Mouse (Mus musculus) limb, embryonic 14.5 days (tissue): ENCODE results near the gene Pdzd2. TPM values are rescaled to one million over a fixed set of nuclear protein-coding genes. Genes with fewer than 3 reads are reported as not detected.

Experiments used
- ATAC-seq: fragments of 200-750 bp; cut with Nextera tagmentation; 2 replicates; pipeline ENCODE4 v1.8.0; 2017; ENCODE audit warnings: low read depth, moderate number of reproducible peaks, moderate TSS enrichment; ENCODE audit not compliant: low FRiP score
- DNase-seq: peaks from one replicate; pipeline ENCODE4 v3.0.0-alpha.2; 2015; ENCODE audit warnings: low spot score
- H3K27ac ChIP-seq: fragments of 300-500 bp; sonication (generic); replicated peaks from 2 replicates; pipeline ENCODE4 v1.5.1; 2014; ENCODE audit warnings: low read depth, mild to moderate bottlenecking, low read length, moderate library complexity, mixed read lengths
- H3K27me3 ChIP-seq: fragments of 300-500 bp; sonication (generic); 2 replicates; pipeline ENCODE4 v1.6.1; 2014; ENCODE audit warnings: low read length, mixed read lengths; ENCODE audit not compliant: control insufficient read depth, insufficient read depth
- H3K36me3 ChIP-seq: fragments of 300-500 bp; sonication (generic); 2 replicates; pipeline ENCODE4 v1.6.1; 2014; ENCODE audit warnings: mild to moderate bottlenecking, low read length, moderate library complexity, mixed read lengths; ENCODE audit not compliant: control insufficient read depth, insufficient read depth
- H3K4me1 ChIP-seq: fragments of 300-500 bp; sonication (generic); 2 replicates; pipeline ENCODE4 v1.6.1; 2014; ENCODE audit warnings: antibody characterized with exemption, low read length, mixed read lengths; ENCODE audit not compliant: control insufficient read depth, insufficient read depth
- H3K4me2 ChIP-seq: fragments of 300-500 bp; sonication (generic); replicated peaks from 2 replicates; pipeline ENCODE4 v1.6.1; 2014; ENCODE audit warnings: low read depth, mild to moderate bottlenecking, low read length, moderate library complexity; ENCODE audit not compliant: severe bottlenecking
- H3K4me3 ChIP-seq: fragments of 300-500 bp; sonication (generic); replicated peaks from 2 replicates; pipeline ENCODE4 v1.5.1; 2014; ENCODE audit warnings: low read length
- H3K9ac ChIP-seq: fragments of 300-500 bp; sonication (generic); 2 replicates; pipeline ENCODE4 v1.6.1; 2014; ENCODE audit warnings: mild to moderate bottlenecking, low read depth, low read length, moderate library complexity; ENCODE audit not compliant: severe bottlenecking
- H3K9me3 ChIP-seq: fragments of 300-500 bp; sonication (generic); 2 replicates; pipeline ENCODE4 v1.6.1; 2016; ENCODE audit warnings: low read length; ENCODE audit not compliant: control insufficient read depth
- POLR2A ChIP-seq: fragments of 200-500 bp; IDR thresholded peaks from 2 replicates; pipeline ENCODE4 v1.8.0; 2012; ENCODE audit warnings: inconsistent platforms, mild to moderate bottlenecking, moderate library complexity, borderline replicate concordance; ENCODE audit not compliant: insufficient read depth, insufficient read length; ENCODE audit errors: extremely low read depth
- WGBS: fragments of 180-500 bp; shearing (Covaris S2); extraction: QIAGEN DNeasy Blood & Tissue Kit; methylation state at CpG from one replicate; pipeline ENCODE4 v1.1.7; 2014; 5-methylcytosine and 5-hydroxymethylcytosine counted together
- microRNA-seq: library from miRNA; unstranded; fragments of <30 nt; microRNA quantifications from one replicate; pipeline ENCODE4, GENCODE M21; 2016
- polyA plus RNA-seq, 2 experiments: library from polyadenylated mRNA; depleted of rRNA in 1 of 2; stranded (reverse) in 1 of 2; unstranded in 1 of 2; fragments of >200 nt; fragmentation: Nextera tagmentation in 1 of 2; extraction: Ambion mirVana in 1 of 2; gene quantifications; 2 replicates each; pipeline versions ENCODE4 v1.2.1 to v1.2.3; 2012 to 2014

The Pdzd2 gene
- polyA plus RNA-seq, 2 experiments, result 14.6 to 26.4 TPM

GRCm38 (mm10) chr15:12317290-12317689 is 422.4 kb downstream of the Pdzd2 start:
- H3K9me3 ChIP-seq, result no peaks in the 10 kb centered on the region
- no peak overlapping the region for H3K4me2 ChIP-seq
- no peak for TF ChIP-seq POLR2A
- no peak overlapping the region for H3K9ac ChIP-seq
- DNase-seq (no peak), ATAC-seq (no peak)
- no peaks in the 10 kb centered on the region for H3K27me3 ChIP-seq
- H3K27ac ChIP-seq, result no peak overlapping the region
- H3K36me3 ChIP-seq, result no peaks in the 10 kb centered on the region
- H3K4me3 ChIP-seq, result no peak overlapping the region
- WGBS, result 87% methylated on average over 5 of the region's 5 CpGs
- H3K4me1 ChIP-seq, result 0 out of 2 replicates have a peak, but pooled peaks cover 6% of the 10 kb centered on the region

DNA sequence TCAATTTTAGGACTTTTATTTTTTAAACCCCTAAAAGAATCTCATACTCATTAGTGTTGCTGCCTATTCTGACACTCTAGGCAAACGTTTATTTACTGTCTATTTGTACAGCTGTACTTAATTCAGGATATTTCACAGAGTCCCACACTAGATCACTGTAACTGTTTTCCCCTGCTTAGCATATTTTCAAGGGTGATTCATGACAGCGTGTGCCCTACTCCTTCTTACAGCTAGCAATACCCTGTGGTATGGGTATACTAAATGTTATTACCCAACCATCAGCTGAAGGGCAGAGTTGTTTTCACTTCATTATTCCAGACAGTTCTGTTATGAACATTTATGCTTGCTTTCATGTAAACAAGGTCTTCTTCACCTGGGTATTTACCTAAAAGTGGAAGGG is 423.7 kb downstream of the Pdzd2 start:
- Histone ChIP-seq H3K4me2 (no peak overlapping the region), H3K9ac (no peak overlapping the region), H3K4me1 (0 out of 2 replicates have a peak, but pooled peaks cover 6% of the 10 kb centered on the region), H3K27me3 (no peaks in the 10 kb centered on the region), H3K4me3 (no peak overlapping the region), H3K9me3 (no peaks in the 10 kb centered on the region), H3K36me3 (no peaks in the 10 kb centered on the region), H3K27ac (no peak overlapping the region)
- TF ChIP-seq POLR2A, result no peak
- ATAC-seq (no peak), DNase-seq (no peak)
- 62% methylated on average over 2 of the region's 2 CpGs for WGBS

DNA sequence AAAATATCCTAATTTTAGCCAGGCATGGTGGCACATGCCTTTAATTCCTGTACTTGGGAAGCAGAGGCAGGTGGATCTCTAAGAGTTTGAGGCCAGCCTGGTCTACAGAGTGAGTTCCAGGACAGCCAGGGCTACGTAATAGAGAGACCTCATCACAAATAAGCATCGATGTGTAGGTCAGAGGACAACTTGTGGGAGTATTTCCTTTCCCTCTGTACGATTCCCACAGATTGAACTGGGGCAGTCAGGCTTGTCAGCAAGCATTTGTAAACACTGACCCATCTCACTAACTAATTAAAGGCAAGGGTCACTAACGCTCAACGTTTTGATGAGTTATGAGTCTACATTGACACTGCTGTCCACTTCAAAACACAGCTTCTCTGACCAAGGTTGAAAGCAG is 425.1 kb downstream of the Pdzd2 start:
- Histone ChIP-seq H3K27me3 (no peaks in the 10 kb centered on the region), H3K27ac (no peak overlapping the region), H3K4me1 (no peaks in the 10 kb centered on the region), H3K9me3 (no peaks in the 10 kb centered on the region), H3K4me2 (no peak overlapping the region), H3K9ac (no peak overlapping the region), H3K4me3 (no peak overlapping the region), H3K36me3 (no peaks in the 10 kb centered on the region)
- ATAC-seq (no peak), DNase-seq (no peak)
- 78% methylated on average over 5 of the region's 5 CpGs for WGBS
- TF ChIP-seq POLR2A, result no peak

DNA sequence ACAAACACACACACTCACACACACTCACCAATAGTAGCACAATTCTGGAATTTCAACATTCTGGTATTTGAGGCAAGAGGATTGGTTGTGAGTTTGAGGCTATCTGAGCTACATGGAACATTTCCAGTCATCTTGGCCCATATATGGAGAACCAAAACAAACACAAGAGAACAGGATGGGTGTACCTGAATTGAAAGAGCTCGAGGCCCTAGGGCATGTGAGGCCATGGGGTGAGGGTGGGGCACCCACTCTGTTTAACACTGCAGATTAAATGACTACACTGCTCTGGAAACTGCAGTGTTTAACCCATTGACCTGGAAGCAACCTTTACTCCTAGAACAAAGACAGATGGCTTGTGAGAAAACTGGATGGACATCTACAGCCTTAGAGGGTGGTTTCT is 426.5 kb downstream of the Pdzd2 start:
- H3K4me2 ChIP-seq, result no peak overlapping the region
- DNase-seq (no peak), ATAC-seq (no peak)
- WGBS, result 23% methylated on average over 1 of the region's 1 CpGs
- no peaks in the 10 kb centered on the region for H3K4me1 ChIP-seq
- H3K9ac ChIP-seq, result no peak overlapping the region
- no peak overlapping the region for H3K4me3 ChIP-seq
- H3K27ac ChIP-seq, result no peak overlapping the region
- no peaks in the 10 kb centered on the region for H3K36me3 ChIP-seq
- no peaks in the 10 kb centered on the region for H3K9me3 ChIP-seq
- H3K27me3 ChIP-seq, result no peaks in the 10 kb centered on the region
- TF ChIP-seq POLR2A, result no peak

DNA sequence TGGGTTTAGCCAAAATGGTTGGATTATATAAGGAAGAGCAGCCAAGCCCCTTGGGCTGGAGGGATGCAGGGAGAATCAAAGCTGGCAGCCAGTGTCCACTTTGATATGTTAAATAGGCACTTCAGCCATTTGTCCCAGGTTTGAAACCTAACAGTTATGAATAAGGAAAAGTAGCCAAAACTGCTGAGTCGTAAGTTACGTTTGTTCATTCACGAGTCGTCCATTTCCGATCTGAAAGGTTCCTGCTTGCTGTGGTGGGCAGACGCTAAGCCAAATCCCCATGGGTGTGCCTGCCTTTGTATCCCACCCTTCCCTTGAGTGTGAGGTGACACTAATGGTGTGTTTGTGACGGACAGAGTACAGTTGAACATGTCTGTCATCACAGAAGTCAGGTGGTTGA is 428.3 kb downstream of the Pdzd2 start:
- H3K27ac ChIP-seq, result no peak overlapping the region
- no peak for ATAC-seq
- no peak overlapping the region for H3K9ac ChIP-seq
- no peaks in the 10 kb centered on the region for H3K36me3 ChIP-seq
- WGBS, result 83% methylated on average over 7 of the region's 7 CpGs
- H3K9me3 ChIP-seq, result no peaks in the 10 kb centered on the region
- no peak for TF ChIP-seq POLR2A
- DNase-seq, result no peak
- no peak overlapping the region for H3K4me2 ChIP-seq
- no peaks in the 10 kb centered on the region for H3K27me3 ChIP-seq
- no peaks in the 10 kb centered on the region for H3K4me1 ChIP-seq
- no peak overlapping the region for H3K4me3 ChIP-seq

DNA sequence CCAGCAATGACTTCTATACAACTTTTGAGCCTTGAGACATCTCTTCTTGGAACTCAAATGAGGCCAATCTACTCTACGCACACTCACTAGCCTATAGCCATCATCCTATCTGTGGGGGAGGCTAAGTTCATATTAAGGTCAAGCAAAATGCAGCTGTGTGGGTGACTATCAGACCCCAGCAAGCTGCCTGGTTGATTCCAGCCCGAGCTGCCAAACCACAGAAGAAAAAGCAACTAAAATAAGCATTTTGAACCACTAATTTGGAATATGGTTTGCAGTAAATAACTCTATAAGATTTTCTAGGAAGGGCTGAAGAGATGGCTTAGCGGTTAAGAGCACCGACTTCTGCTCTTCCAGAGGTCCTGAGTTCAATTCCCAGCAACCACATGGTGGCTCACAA is 429.0 kb downstream of the Pdzd2 start:
- Histone ChIP-seq H3K9me3 (no peaks in the 10 kb centered on the region), H3K4me1 (no peaks in the 10 kb centered on the region), H3K36me3 (no peaks in the 10 kb centered on the region), H3K9ac (no peak overlapping the region), H3K4me2 (no peak overlapping the region), H3K27ac (no peak overlapping the region), H3K27me3 (no peaks in the 10 kb centered on the region), H3K4me3 (no peak overlapping the region)
- ATAC-seq (no peak), DNase-seq (no peak)
- no peak for TF ChIP-seq POLR2A
- 77% methylated on average over 4 of the region's 4 CpGs for WGBS

Small RNAs within 50 kb of the gene (microRNA-seq; reads per million reads assigned to microRNA genes)
- gene Gm24135 (not detected), gene Gm24302 (not detected)

Other genes with a start within 250 kb of the Pdzd2 start
- gene 6030458C11Rik, start 84.7 kb upstream of the Pdzd2 start, polyA plus RNA-seq (2012; rRNA removed), result 33.0 and 38.4 TPM in 2 replicates
- 27.8 and 27.9 TPM in 2 replicates for gene 6030458C11Rik, start 84.7 kb upstream of the Pdzd2 start, polyA plus RNA-seq (2014; fragmentation: Nextera tagmentation; extraction: Ambion mirVana)
- 31.9 and 34.3 TPM in 2 replicates for gene Drosha, start 84.9 kb upstream of the Pdzd2 start, polyA plus RNA-seq (2012; rRNA removed)
- gene Drosha, start 84.9 kb upstream of the Pdzd2 start, polyA plus RNA-seq (2014; fragmentation: Nextera tagmentation; extraction: Ambion mirVana), result 39.0 and 44.3 TPM in 2 replicates